Mouse (Mus musculus) lung, embryonic 15.5 days (tissue): ENCODE measurements at regions not wholly inside any gene's neighbourhood (a gene's known extent, or its start where the extent isn't known, plus 50 kb on each side); places are given as distances from the start of the nearest gene placed in this dataset.

ENCODE experiments used
- ATAC-seq: fragments of 200-750 bp; cut with Nextera tagmentation; 2 replicates; pipeline ENCODE4 v1.8.0; 2017; ENCODE audit warnings: moderate number of reproducible peaks, borderline replicate concordance; ENCODE audit not compliant: low FRiP score, low TSS enrichment; ENCODE audit errors: extremely low read depth
- H3K27ac ChIP-seq: fragments of 300-500 bp; sonication (generic); 2 replicates; pipeline ENCODE4 v1.5.1; 2015; ENCODE audit warnings: moderate library complexity, mild to moderate bottlenecking, inconsistent platforms
- H3K27me3 ChIP-seq: fragments of 300-500 bp; sonication (generic); 2 replicates; pipeline ENCODE4 v1.6.1; 2015; ENCODE audit warnings: inconsistent platforms
- H3K36me3 ChIP-seq: fragments of 300-500 bp; sonication (generic); 2 replicates; pipeline ENCODE4 v1.6.1; 2015; ENCODE audit warnings: inconsistent platforms
- H3K4me1 ChIP-seq: fragments of 300-500 bp; sonication (generic); 2 replicates; pipeline ENCODE4 v1.6.1; 2015; ENCODE audit warnings: inconsistent platforms
- H3K4me2 ChIP-seq: fragments of 300-500 bp; sonication (generic); 2 replicates; pipeline ENCODE4 v1.6.1; 2015; ENCODE audit warnings: inconsistent platforms, mild to moderate bottlenecking, moderate library complexity
- H3K4me3 ChIP-seq: fragments of 300-500 bp; sonication (generic); 2 replicates; pipeline ENCODE4 v1.5.1; 2015; ENCODE audit warnings: mild to moderate bottlenecking, inconsistent platforms
- H3K9ac ChIP-seq: fragments of 300-500 bp; sonication (generic); 2 replicates; pipeline ENCODE4 v1.6.1; 2015; ENCODE audit warnings: inconsistent platforms
- H3K9me3 ChIP-seq: fragments of 300-500 bp; sonication (generic); 2 replicates; pipeline ENCODE4 v1.6.1; 2016; ENCODE audit warnings: inconsistent platforms
- WGBS: fragments of 180-500 bp; shearing (Covaris S2); methylation state at CpG from one replicate; pipeline ENCODE4 v1.1.7; 2015; 5-methylcytosine and 5-hydroxymethylcytosine counted together

GRCm38 (mm10) chr14:28704729-28705128 lies 200.2 kb downstream of the Wnt5a start:
- no peak for ATAC-seq
- Histone ChIP-seq H3K9me3 (no peaks in the 10 kb centered on the region), H3K4me3 (no peak overlapping the region), H3K36me3 (no peaks in the 10 kb centered on the region), H3K4me2 (no peak overlapping the region), H3K27me3 (no peaks in the 10 kb centered on the region), H3K4me1 (no peaks in the 10 kb centered on the region), H3K9ac (no peak overlapping the region), H3K27ac (no peak overlapping the region)
- WGBS, result 73% methylated on average over 5 of the region's 5 CpGs

GRCm38 (mm10) chr14:28714598-28714997 lies 210.0 kb downstream of the Wnt5a start:
- H3K27me3 ChIP-seq, result no peaks in the 10 kb centered on the region
- H3K9me3 ChIP-seq, result no peaks in the 10 kb centered on the region

GRCm38 (mm10) chr14:28720545-28720944 lies 216.0 kb downstream of the Wnt5a start:
- 94% methylated on average over 3 of the region's 3 CpGs for WGBS
- ATAC-seq, result no peak
- H3K36me3 ChIP-seq, result no peaks in the 10 kb centered on the region
- no peak overlapping the region for H3K9ac ChIP-seq
- no peaks in the 10 kb centered on the region for H3K27me3 ChIP-seq
- no peak overlapping the region for H3K27ac ChIP-seq
- H3K4me2 ChIP-seq, result no peak overlapping the region
- no peaks in the 10 kb centered on the region for H3K4me1 ChIP-seq
- no peaks in the 10 kb centered on the region for H3K9me3 ChIP-seq
- H3K4me3 ChIP-seq, result no peak overlapping the region

More at GRCm38 (mm10) chr14:28714598-28714997, 210.0 kb downstream of the Wnt5a start:
- Histone ChIP-seq H3K27ac (no peak overlapping the region), H3K4me3 (no peak overlapping the region), H3K36me3 (no peaks in the 10 kb centered on the region), H3K4me2 (no peak overlapping the region), H3K9ac (no peak overlapping the region), H3K4me1 (0 out of 2 replicates have a peak, but pooled peaks cover 3% of the 10 kb centered on the region)
- no peak for ATAC-seq
- 52% methylated on average over 10 of the region's 10 CpGs for WGBS

GRCm38 (mm10) chr14:28725666-28726065 lies 221.1 kb downstream of the Wnt5a start:
- Histone ChIP-seq H3K27me3 (no peaks in the 10 kb centered on the region), H3K36me3 (no peaks in the 10 kb centered on the region), H3K4me2 (no peak overlapping the region), H3K4me3 (no peak overlapping the region), H3K9ac (no peak overlapping the region), H3K9me3 (no peaks in the 10 kb centered on the region), H3K27ac (no peak overlapping the region), H3K4me1 (no peaks in the 10 kb centered on the region)
- no peak for ATAC-seq
- WGBS, result 41% methylated on average over 4 of the region's 4 CpGs

GRCm38 (mm10) chr14:28733496-28733895 lies 228.9 kb downstream of the Wnt5a start:
- H3K27ac ChIP-seq, result no peak overlapping the region
- 67% methylated on average over 5 of the region's 5 CpGs for WGBS
- H3K36me3 ChIP-seq, result no peaks in the 10 kb centered on the region
- no peak overlapping the region for H3K4me2 ChIP-seq
- no peak for ATAC-seq
- H3K4me1 ChIP-seq, result no peaks in the 10 kb centered on the region
- H3K4me3 ChIP-seq, result no peak overlapping the region
- no peak overlapping the region for H3K9ac ChIP-seq
- H3K27me3 ChIP-seq, result no peaks in the 10 kb centered on the region
- no peaks in the 10 kb centered on the region for H3K9me3 ChIP-seq

GRCm38 (mm10) chr14:28735446-28735845 lies 230.9 kb downstream of the Wnt5a start:
- no peak overlapping the region for H3K9ac ChIP-seq
- H3K27me3 ChIP-seq, result no peaks in the 10 kb centered on the region
- WGBS, result 91% methylated on average over 5 of the region's 5 CpGs
- peaks cover 3% of the 10 kb centered on the region; the same call in 1 of the 2 replicates for H3K4me1 ChIP-seq
- no peak for ATAC-seq
- no peak overlapping the region for H3K4me3 ChIP-seq
- no peak overlapping the region for H3K27ac ChIP-seq
- H3K9me3 ChIP-seq, result no peaks in the 10 kb centered on the region
- H3K36me3 ChIP-seq, result no peaks in the 10 kb centered on the region
- H3K4me2 ChIP-seq, result no peak overlapping the region

GRCm38 (mm10) chr14:28740076-28740475 lies 235.5 kb downstream of the Wnt5a start:
- WGBS, result 58% methylated on average over 1 of the region's 1 CpGs
- ATAC-seq, result no peak
- H3K36me3 ChIP-seq, result no peaks in the 10 kb centered on the region
- no peaks in the 10 kb centered on the region for H3K27me3 ChIP-seq
- peaks cover 16% of the 10 kb centered on the region; the same call in 1 of the 2 replicates for H3K4me1 ChIP-seq
- no peaks in the 10 kb centered on the region for H3K9me3 ChIP-seq
- no peak overlapping the region for H3K9ac ChIP-seq
- no peak overlapping the region for H3K4me3 ChIP-seq
- no peak overlapping the region for H3K4me2 ChIP-seq
- no peak overlapping the region for H3K27ac ChIP-seq

- peak; percentile 31; the same call in 1 of the 2 replicates for ATAC-seq
- no peak overlapping the region for H3K9ac ChIP-seq
- 55% methylated on average over 2 of the region's 2 CpGs for WGBS
- no peaks in the 10 kb centered on the region for H3K27me3 ChIP-seq
- H3K36me3 ChIP-seq, result no peaks in the 10 kb centered on the region
- H3K4me3 ChIP-seq, result no peak overlapping the region
- H3K27ac ChIP-seq, result no peak overlapping the region
- no peak overlapping the region for H3K4me2 ChIP-seq
- H3K9me3 ChIP-seq, result no peaks in the 10 kb centered on the region
- H3K4me1 ChIP-seq, result peaks cover 16% of the 10 kb centered on the region; the same call in 1 of the 2 replicates
Measured at GRCm38 (mm10) chr14:28741418-28741817, 236.9 kb downstream of the Wnt5a start.

- H3K27ac ChIP-seq, result no peak overlapping the region
- no peak overlapping the region for H3K4me2 ChIP-seq
- H3K9me3 ChIP-seq, result no peaks in the 10 kb centered on the region
- 49% methylated on average over 4 of the region's 4 CpGs for WGBS
- no peak overlapping the region for H3K9ac ChIP-seq
- no peaks in the 10 kb centered on the region for H3K27me3 ChIP-seq
- ATAC-seq, result peak; percentile 62; the same call in 1 of the 2 replicates
- H3K4me1 ChIP-seq, result peaks cover 16% of the 10 kb centered on the region; the same call in 1 of the 2 replicates
- H3K4me3 ChIP-seq, result no peak overlapping the region
- H3K36me3 ChIP-seq, result no peaks in the 10 kb centered on the region
Measured at GRCm38 (mm10) chr14:28743673-28744072, 239.1 kb downstream of the Wnt5a start.

GRCm38 (mm10) chr14:28750301-28750700 lies 245.8 kb downstream of the Wnt5a start:
- H3K4me3 ChIP-seq, result no peak overlapping the region
- H3K4me1 ChIP-seq, result no peaks in the 10 kb centered on the region
- ATAC-seq, result no peak
- H3K27ac ChIP-seq, result no peak overlapping the region
- WGBS, result 70% methylated on average over 1 of the region's 1 CpGs
- H3K36me3 ChIP-seq, result no peaks in the 10 kb centered on the region
- no peak overlapping the region for H3K9ac ChIP-seq
- H3K9me3 ChIP-seq, result no peaks in the 10 kb centered on the region
- H3K4me2 ChIP-seq, result no peak overlapping the region
- no peaks in the 10 kb centered on the region for H3K27me3 ChIP-seq

GRCm38 (mm10) chr14:28765201-28765600 lies 252.8 kb upstream of the Lrtm1 start:
- no peak overlapping the region for H3K27ac ChIP-seq
- H3K9me3 ChIP-seq, result no peaks in the 10 kb centered on the region
- H3K4me2 ChIP-seq, result no peak overlapping the region
- H3K36me3 ChIP-seq, result no peaks in the 10 kb centered on the region
- WGBS, result 90% methylated on average over 1 of the region's 1 CpGs
- H3K4me1 ChIP-seq, result no peaks in the 10 kb centered on the region
- H3K9ac ChIP-seq, result no peak overlapping the region
- H3K4me3 ChIP-seq, result no peak overlapping the region
- no peak for ATAC-seq
- H3K27me3 ChIP-seq, result no peaks in the 10 kb centered on the region

GRCm38 (mm10) chr14:28773068-28773467 lies 244.9 kb upstream of the Lrtm1 start:
- no peaks in the 10 kb centered on the region for H3K27me3 ChIP-seq
- no peak overlapping the region for H3K9ac ChIP-seq
- H3K9me3 ChIP-seq, result no peaks in the 10 kb centered on the region
- H3K27ac ChIP-seq, result no peak overlapping the region
- no peaks in the 10 kb centered on the region for H3K36me3 ChIP-seq
- WGBS, result 74% methylated on average over 11 of the region's 11 CpGs
- no peak overlapping the region for H3K4me2 ChIP-seq
- H3K4me1 ChIP-seq, result no peaks in the 10 kb centered on the region
- no peak overlapping the region for H3K4me3 ChIP-seq
- no peak for ATAC-seq

- ATAC-seq, result no peak
- no peaks in the 10 kb centered on the region for H3K9me3 ChIP-seq
- H3K27ac ChIP-seq, result no peak overlapping the region
- H3K9ac ChIP-seq, result no peak overlapping the region
- no peaks in the 10 kb centered on the region for H3K27me3 ChIP-seq
- no peak overlapping the region for H3K4me3 ChIP-seq
- WGBS, result 61% methylated on average over 1 of the region's 1 CpGs
- no peaks in the 10 kb centered on the region for H3K4me1 ChIP-seq
- no peak overlapping the region for H3K4me2 ChIP-seq
- no peaks in the 10 kb centered on the region for H3K36me3 ChIP-seq
Measured at GRCm38 (mm10) chr14:28775686-28776085, 242.3 kb upstream of the Lrtm1 start.
